Mouse (Mus musculus) liver, embryonic 14.5 days (tissue): ENCODE measurements around the gene Phb2. TPM values are rescaled to one million over a fixed set of nuclear protein-coding genes. Genes with fewer than 3 reads are reported as not detected.

Experiments
- ATAC-seq: fragments of 200-750 bp; cut with Nextera tagmentation; 2 replicates; pipeline ENCODE4 v1.8.0; 2017; ENCODE audit warnings: moderate number of reproducible peaks, mild to moderate bottlenecking, moderate library complexity; ENCODE audit not compliant: insufficient read depth
- DNase-seq, 3 experiments: peaks; one replicate each; pipeline ENCODE4 v3.0.0-alpha.2; 2012 to 2013; ENCODE audit warnings: low read depth in 3 of 3, low spot score in 3 of 3
- H3K27ac ChIP-seq: fragments of 300-500 bp; sonication (generic); 2 replicates; pipeline ENCODE4 v1.5.1; 2014; ENCODE audit warnings: moderate library complexity, mild to moderate bottlenecking, control low read depth, inconsistent platforms
- H3K27me3 ChIP-seq: fragments of 300-500 bp; sonication (generic); 2 replicates; pipeline ENCODE4 v1.6.1; 2014; ENCODE audit warnings: mild to moderate bottlenecking, low read length, moderate library complexity; ENCODE audit not compliant: control insufficient read depth, insufficient read depth
- H3K36me3 ChIP-seq: fragments of 300-500 bp; sonication (generic); replicated peaks from 2 replicates; pipeline ENCODE4 v1.6.1; 2014; ENCODE audit warnings: low read depth; ENCODE audit not compliant: control insufficient read depth, insufficient read depth
- H3K4me1 ChIP-seq, 2 experiments: fragments of 200-500 bp in 1 of 2; fragments of 300-500 bp in 1 of 2; sonication (generic) in 1 of 2; replicated peaks; 2 replicates each; pipeline ENCODE4 v1.6.1; 2012 to 2014; ENCODE audit warnings: antibody characterized with exemption in 1 of 2, inconsistent platforms in 1 of 2, low read length in 1 of 2; ENCODE audit not compliant: control insufficient read depth in 2 of 2, insufficient read depth in 2 of 2
- H3K4me2 ChIP-seq: fragments of 300-500 bp; sonication (generic); 2 replicates; pipeline ENCODE4 v1.6.1; 2014; ENCODE audit warnings: low read depth, mild to moderate bottlenecking, control low read depth, moderate library complexity
- H3K4me3 ChIP-seq, 2 experiments: fragments of 200-500 bp in 1 of 2; fragments of 300-500 bp in 1 of 2; sonication (generic) in 1 of 2; 2 replicates each; pipeline ENCODE4 v1.5.1; 2012 to 2014; ENCODE audit warnings: low read depth in 2 of 2, low read length in 2 of 2, mild to moderate bottlenecking in 2 of 2, control low read depth in 1 of 2, inconsistent platforms in 1 of 2, moderate library complexity in 1 of 2; ENCODE audit not compliant: insufficient read depth in 1 of 2
- H3K9ac ChIP-seq: fragments of 300-500 bp; sonication (generic); replicated peaks from 2 replicates; pipeline ENCODE4 v1.6.1; 2014; ENCODE audit warnings: mild to moderate bottlenecking, control low read depth, moderate library complexity
- H3K9me3 ChIP-seq: fragments of 300-500 bp; sonication (generic); 2 replicates; pipeline ENCODE4 v1.6.1; 2016; ENCODE audit warnings: low read length, mixed read lengths; ENCODE audit not compliant: control insufficient read depth
- CTCF ChIP-seq: IDR thresholded peaks from 2 replicates; pipeline ENCODE4 v1.5.1; 2016; ENCODE audit warnings: antibody characterized with exemption, low read depth, control low read depth
- EP300 ChIP-seq: IDR thresholded peaks from 2 replicates; pipeline ENCODE4 v1.6.1; 2016; ENCODE audit warnings: antibody characterized with exemption, low read depth
- WGBS: fragments of 180-500 bp; shearing (Covaris S2); extraction: QIAGEN DNeasy Blood & Tissue Kit; methylation state at CpG from one replicate; pipeline ENCODE4 v1.1.7; 2014; ENCODE audit not compliant: insufficient replicate concordance; 5-methylcytosine and 5-hydroxymethylcytosine counted together
- polyA plus RNA-seq, 2 experiments: library from polyadenylated mRNA; depleted of rRNA in 1 of 2; stranded (reverse) in 1 of 2; unstranded in 1 of 2; fragments of >200 nt; fragmentation: Nextera tagmentation in 1 of 2; extraction: Ambion mirVana in 1 of 2; gene quantifications; 2 replicates each; pipeline versions ENCODE4 v1.2.1 to v1.2.3; 2012 to 2014

The Phb2 gene
- polyA plus RNA-seq, 2 experiments, result 124 to 210 TPM

GRCm38 (mm10) chr6:124728621-124729020, 16.5 kb downstream of the Phb2 start:
- TF ChIP-seq CTCF (no peak), EP300 (no peak)
- no peak overlapping the region for H3K27ac ChIP-seq
- H3K4me1 ChIP-seq, result peaks cover 3 to 13% of the 10 kb centered on the region in 2 experiments; a peak in 3 of 4 replicates
- no peak overlapping the region for H3K9ac ChIP-seq
- no peaks in the 10 kb centered on the region for H3K9me3 ChIP-seq
- no peaks in the 10 kb centered on the region for H3K27me3 ChIP-seq
- DNase-seq, result no peak
- no peaks in the 10 kb centered on the region; the same call in 1 of the 2 replicates for H3K36me3 ChIP-seq
- 74% methylated on average over 10 of the region's 10 CpGs for WGBS
- H3K4me2 ChIP-seq, result no peak overlapping the region
- H3K4me3 ChIP-seq, result no peak overlapping the region
- ATAC-seq, result no peak

GRCm38 (mm10) chr6:124729850-124730705, 17.9 kb downstream of the Phb2 start:
- no peak for ATAC-seq
- 36% methylated on average over 8 of the region's 8 CpGs for WGBS
- H3K27ac ChIP-seq, result no peak overlapping the region

GRCm38 (mm10) chr6:124731038-124731437, 18.9 kb downstream of the Phb2 start:
- H3K36me3 ChIP-seq, result no peaks in the 10 kb centered on the region; the same call in 1 of the 2 replicates
- no peak overlapping the region for H3K4me3 ChIP-seq
- no peak for TF ChIP-seq EP300
- TF ChIP-seq CTCF, result no peak
- ATAC-seq, result no peak
- no peak overlapping the region for H3K27ac ChIP-seq
- no peaks in the 10 kb centered on the region for H3K9me3 ChIP-seq
- no peaks in the 10 kb centered on the region for H3K27me3 ChIP-seq
- DNase-seq, result no peak
- peaks cover 3 to 10% of the 10 kb centered on the region in 2 experiments; a peak in 3 of 4 replicates for H3K4me1 ChIP-seq
- peak overlapping the region; percentile 32 for H3K4me2 ChIP-seq
- 71% methylated on average over 7 of the region's 7 CpGs for WGBS
- H3K9ac ChIP-seq, result no peak overlapping the region

More at GRCm38 (mm10) chr6:124729850-124730705, 17.9 kb downstream of the Phb2 start:
- no peaks in the 10 kb centered on the region; the same call in 1 of the 2 replicates for H3K36me3 ChIP-seq
- H3K9ac ChIP-seq, result no peak overlapping the region
- peaks cover 3 to 11% of the 10 kb centered on the region in 2 experiments; a peak in 3 of 4 replicates for H3K4me1 ChIP-seq
- H3K27me3 ChIP-seq, result no peaks in the 10 kb centered on the region
- no peak for DNase-seq
- H3K9me3 ChIP-seq, result no peaks in the 10 kb centered on the region
- peak overlapping the region; percentile 32 for H3K4me2 ChIP-seq
- H3K4me3 ChIP-seq, result no peak overlapping the region
- TF ChIP-seq EP300 (no peak), CTCF (no peak)

GRCm38 (mm10) chr6:124732476-124733370, 20.6 kb downstream of the Phb2 start:
- ATAC-seq (peak; percentile 63), DNase-seq (no peak)
- TF ChIP-seq EP300 (no peak), CTCF (no peak)
- H3K27me3 ChIP-seq, result no peaks in the 10 kb centered on the region
- H3K27ac ChIP-seq, result no peak overlapping the region
- H3K4me3 ChIP-seq, result peak overlapping the region; percentile 37 to 50
- H3K4me2 ChIP-seq, result peak overlapping the region; percentile 30
- 21% methylated on average over 19 of the region's 19 CpGs for WGBS
- H3K9ac ChIP-seq, result peak overlapping the region; percentile 6; the same call in 1 of the 2 replicates
- no peaks in the 10 kb centered on the region for H3K36me3 ChIP-seq
- H3K9me3 ChIP-seq, result no peaks in the 10 kb centered on the region
- peaks cover 3 to 10% of the 10 kb centered on the region in 2 experiments; a peak in 3 of 4 replicates for H3K4me1 ChIP-seq
